Mouse (Mus musculus): ENCODE results near the gene Sytl2. TPM values are rescaled to one million over a fixed set of nuclear protein-coding genes. Genes with fewer than 3 reads are reported as not detected.

The Sytl2 gene
- total and polyA plus RNA-seq, 3 experiments: 0.85 TPM; not detected in 2

DNA sequence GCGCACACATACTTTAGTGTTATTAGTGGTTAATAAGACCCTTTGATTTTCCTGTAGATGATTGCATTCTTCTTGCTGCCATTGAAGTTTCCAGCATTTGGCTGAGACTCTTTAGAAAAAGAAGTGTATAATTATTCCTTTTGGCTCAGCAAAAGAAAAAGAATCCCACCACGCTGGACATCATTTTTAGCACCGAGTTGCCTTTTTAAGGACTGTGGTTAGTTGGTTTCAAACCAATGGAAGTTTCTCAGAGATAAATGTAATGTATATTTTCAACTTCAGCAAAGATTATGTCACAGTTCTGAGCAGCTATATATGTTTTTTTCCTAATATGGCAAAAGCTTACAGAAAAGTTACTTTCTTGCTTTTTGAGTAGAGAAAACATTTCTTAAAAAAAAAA is 32.8 kb downstream of the Sytl2 start:
- no peak overlapping the region for H3K4me3 ChIP-seq (replicated peaks in 1 of 3; ENCODE audit: low read depth in 2 of 3, low read length in 2 of 3, poor library complexity in 1 of 3)
- H3K27ac ChIP-seq (ENCODE audit: insufficient read depth, low read depth): no peak overlapping the region
- DNase-seq (ENCODE audit: extremely low read depth): no peak
- no peaks in the 10 kb centered on the region for H3K4me1 ChIP-seq (ENCODE audit: control insufficient read depth in 1 of 2, insufficient read depth in 2 of 2)
- no peaks in the 10 kb centered on the region for H3K36me3 ChIP-seq (replicated peaks in 1 of 2; ENCODE audit: control insufficient read depth in 1 of 2, insufficient read depth in 1 of 2, low read length in 1 of 2)
- no peaks in the 10 kb centered on the region for H3K27me3 ChIP-seq (replicated peaks)
- no peak overlapping the region for H3K4me2 ChIP-seq (ENCODE audit: insufficient read depth, low read depth, poor library complexity, severe bottlenecking)
- H3K9me3 ChIP-seq (replicated peaks; ENCODE audit: low read length): no peaks in the 10 kb centered on the region
- no peak overlapping the region for H3K9ac ChIP-seq (ENCODE audit: insufficient read depth, low read depth)
- dilution Hi-C loops (cut with MboI; ENCODE audit: extremely low pct_ligation_motif_present, extremely low pct_unique_long_range_greater_than_20kb, low sequenced_read_pairs): no loop called here
- TF ChIP-seq PAX5 (IDR thresholded peaks at IDR 0.05; ENCODE audit: low read length): no peak
- TF ChIP-seq NRF1 (IDR thresholded peaks at IDR 0.05; ENCODE audit: low read depth, low read length): no peak
- no peak for TF ChIP-seq UBTF (IDR thresholded peaks at IDR 0.05; ENCODE audit: low read depth, low read length)
- TF ChIP-seq MAFK (IDR thresholded peaks at IDR 0.05; ENCODE audit: insufficient replicate concordance, low read length): no peak
- TF ChIP-seq USF2 (conservative IDR thresholded peaks at IDR 0.05; ENCODE audit: low read depth, low read length): no peak
- TF ChIP-seq CHD1 (IDR thresholded peaks at IDR 0.05; ENCODE audit: low read depth, low read length): no peak
- TF ChIP-seq KAT2A (IDR thresholded peaks at IDR 0.05; ENCODE audit: insufficient replicate concordance, low read length): no peak
- no peak for TF ChIP-seq TBP (conservative IDR thresholded peaks at IDR 0.05; ENCODE audit: low read depth, low read length)
- no peak for TF ChIP-seq ZNF384 (IDR thresholded peaks at IDR 0.05; ENCODE audit: low read depth, low read length)
- no peak for TF ChIP-seq ELF1 (IDR thresholded peaks at IDR 0.05; ENCODE audit: low read depth, low read length)
- no peak for TF ChIP-seq SIN3A (IDR thresholded peaks at IDR 0.05; ENCODE audit: low read length)
- TF ChIP-seq JUN (IDR thresholded peaks at IDR 0.05; ENCODE audit: insufficient read depth, low read depth, low read length): no peak
- no peak for TF ChIP-seq MAZ (IDR thresholded peaks at IDR 0.05; ENCODE audit: low read depth, low read length)
- H3K79me2 ChIP-seq (replicated peaks; ENCODE audit: control insufficient read depth, extremely low read depth, insufficient read depth, poor library complexity, severe bottlenecking): no peaks in the 10 kb centered on the region
- in situ Hi-C loops (cut with MboI; ENCODE audit: low pct_ligation_motif_present, low pct_unique_long_range_greater_than_20kb, low sequenced_read_pairs): no loop called here

DNA sequence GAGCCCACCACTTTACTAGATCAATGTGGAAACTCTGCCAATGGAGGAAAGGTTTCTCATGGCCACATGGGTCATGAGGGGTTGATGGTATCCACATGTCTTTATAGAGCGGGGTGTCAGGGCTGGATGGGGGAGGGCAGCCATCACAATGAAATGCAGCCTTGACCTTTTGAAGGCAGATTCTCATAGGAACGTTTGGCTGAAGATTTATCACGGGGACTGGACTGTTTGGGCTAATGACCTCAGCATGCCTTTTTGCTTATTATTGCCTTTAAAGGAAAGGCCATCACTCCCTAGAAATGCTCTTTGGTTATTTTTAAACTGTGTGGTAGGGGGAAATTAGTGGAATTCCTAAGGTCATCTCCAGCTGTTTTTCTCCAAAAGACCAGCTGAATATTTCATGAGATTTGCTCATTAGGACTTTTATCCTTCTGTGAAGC is 33.7 kb downstream of the Sytl2 start:
- DNase-seq (ENCODE audit: extremely low read depth): no peak
- H3K9ac ChIP-seq (ENCODE audit: insufficient read depth, low read depth): no peak overlapping the region
- H3K4me3 ChIP-seq (replicated peaks in 1 of 3; ENCODE audit: low read depth in 2 of 3, low read length in 2 of 3, poor library complexity in 1 of 3): no peak overlapping the region
- in situ Hi-C loops (cut with MboI; ENCODE audit: low pct_ligation_motif_present, low pct_unique_long_range_greater_than_20kb, low sequenced_read_pairs): no loop called here
- TF ChIP-seq SMC3 (IDR thresholded peaks at IDR 0.05; ENCODE audit: low read depth, low read length) (no peak), NELFE (IDR thresholded peaks at IDR 0.05; ENCODE audit: low read depth, low read length) (no peak), GABPA (IDR thresholded peaks at IDR 0.05; ENCODE audit: insufficient replicate concordance, low read depth, low read length) (no peak), CTCF (conservative IDR thresholded peaks at IDR 0.05 in 1 of 2, IDR thresholded peaks at IDR 0.05 in 1 of 2; ENCODE audit: low read depth in 2 of 2, low read length in 2 of 2) (no peak), UBTF (IDR thresholded peaks at IDR 0.05; ENCODE audit: low read depth, low read length) (no peak), ZMIZ1 (IDR thresholded peaks at IDR 0.05; ENCODE audit: low read depth, low read length) (no peak), MAFK (IDR thresholded peaks at IDR 0.05; ENCODE audit: insufficient replicate concordance, low read length) (no peak), TCF12 (IDR thresholded peaks at IDR 0.05; ENCODE audit: low read depth, low read length) (no peak), ZC3H11A (IDR thresholded peaks at IDR 0.05; ENCODE audit: low read depth, low read length) (no peak), IRF4 (IDR thresholded peaks at IDR 0.05; ENCODE audit: low read depth, low read length) (no peak), USF2 (conservative IDR thresholded peaks at IDR 0.05; ENCODE audit: low read depth, low read length) (no peak)
- H3K79me2 ChIP-seq (replicated peaks; ENCODE audit: control insufficient read depth, extremely low read depth, insufficient read depth, poor library complexity, severe bottlenecking): no peaks in the 10 kb centered on the region
- no peaks in the 10 kb centered on the region for H3K36me3 ChIP-seq (replicated peaks in 1 of 2; ENCODE audit: control insufficient read depth in 1 of 2, insufficient read depth in 1 of 2, low read length in 1 of 2)
- no peaks in the 10 kb centered on the region for H3K4me1 ChIP-seq (ENCODE audit: control insufficient read depth in 1 of 2, insufficient read depth in 2 of 2)
- H3K4me2 ChIP-seq (ENCODE audit: insufficient read depth, low read depth, poor library complexity, severe bottlenecking): no peak overlapping the region
- H3K27me3 ChIP-seq (replicated peaks): no peaks in the 10 kb centered on the region
- no peaks in the 10 kb centered on the region for H3K9me3 ChIP-seq (replicated peaks; ENCODE audit: low read length)
- dilution Hi-C loops (cut with MboI; ENCODE audit: extremely low pct_ligation_motif_present, extremely low pct_unique_long_range_greater_than_20kb, low sequenced_read_pairs): no loop called here
- H3K27ac ChIP-seq (ENCODE audit: insufficient read depth, low read depth): no peak overlapping the region
